Mouse (Mus musculus) erythroblast, embryonic 14.5 days (primary cell): ENCODE results near the gene Rgs6. TPM values are rescaled to one million over a fixed set of nuclear protein-coding genes. Genes with fewer than 3 reads are reported as not detected.

Experiments
- H3K27me3 ChIP-seq: 2 replicates; pipeline ENCODE4 v1.6.1; 2012; ENCODE audit warnings: inconsistent platforms; ENCODE audit not compliant: control insufficient read depth
- H3K36me3 ChIP-seq: 2 replicates; pipeline ENCODE4 v1.6.1; 2012; ENCODE audit warnings: mild to moderate bottlenecking, inconsistent platforms; ENCODE audit not compliant: control insufficient read depth
- H3K4me1 ChIP-seq: 2 replicates; pipeline ENCODE4 v1.6.1; 2012; ENCODE audit warnings: inconsistent platforms; ENCODE audit not compliant: control insufficient read depth
- H3K4me3 ChIP-seq: replicated peaks from 2 replicates; pipeline ENCODE3; 2012; ENCODE audit warnings: moderate library complexity, mild to moderate bottlenecking, inconsistent platforms
- H3K9me3 ChIP-seq: 2 replicates; pipeline ENCODE4 v1.6.1; 2012; ENCODE audit warnings: low read length, inconsistent platforms, mixed read lengths; ENCODE audit not compliant: control insufficient read depth
- GATA1 ChIP-seq: IDR thresholded peaks from 2 replicates; pipeline ENCODE4 v1.6.1; 2012; ENCODE audit warnings: low read length, inconsistent platforms, mixed read lengths
- TAL1 ChIP-seq: IDR thresholded peaks from 3 replicates; pipeline ENCODE4 v1.6.1; 2012; ENCODE audit warnings: low read length, inconsistent platforms, mixed read lengths
- polyA plus RNA-seq: library from polyadenylated mRNA; stranded (reverse); fragments of >175 nt; gene quantifications from 2 replicates; pipeline ENCODE4 v1.2.3, GENCODE M21; 2012

Gene Rgs6
- polyA plus RNA-seq, 1 experiment, result not detected

GRCm38 (mm10) chr12:83100848-83101247 lies 512.8 kb downstream of the Rgs6 start:
- TF ChIP-seq GATA1 (no peak), TAL1 (no peak)
- no peaks in the 10 kb centered on the region for H3K9me3 ChIP-seq
- H3K4me1 ChIP-seq, result peaks cover 66% of the 10 kb centered on the region
- H3K36me3 ChIP-seq, result no peaks in the 10 kb centered on the region
- H3K27me3 ChIP-seq, result no peaks in the 10 kb centered on the region
- no peak overlapping the region for H3K4me3 ChIP-seq

- TF ChIP-seq TAL1, result no peak
- no peak for TF ChIP-seq GATA1
- H3K9me3 ChIP-seq, result no peaks in the 10 kb centered on the region
Observed at GRCm38 (mm10) chr12:83105514-83106119, 517.5 kb downstream of the Rgs6 start.

GRCm38 (mm10) chr12:83106120-83106517 lies 518.0 kb downstream of the Rgs6 start:
- Histone ChIP-seq H3K36me3 (no peaks in the 10 kb centered on the region), H3K4me3 (no peak overlapping the region), H3K27me3 (no peaks in the 10 kb centered on the region), H3K4me1 (peaks cover 39% of the 10 kb centered on the region), H3K9me3 (no peaks in the 10 kb centered on the region)
- TF ChIP-seq TAL1 (no peak), GATA1 (no peak)

More at GRCm38 (mm10) chr12:83105514-83106119, 517.5 kb downstream of the Rgs6 start:
- Histone ChIP-seq H3K4me3 (no peak overlapping the region), H3K27me3 (no peaks in the 10 kb centered on the region), H3K4me1 (peaks cover 42% of the 10 kb centered on the region), H3K36me3 (no peaks in the 10 kb centered on the region)

- Histone ChIP-seq H3K9me3 (no peaks in the 10 kb centered on the region), H3K4me3 (no peak overlapping the region), H3K27me3 (no peaks in the 10 kb centered on the region), H3K4me1 (peaks cover 60% of the 10 kb centered on the region), H3K36me3 (no peaks in the 10 kb centered on the region)
- TF ChIP-seq TAL1 (no peak), GATA1 (no peak)
Observed at GRCm38 (mm10) chr12:83109486-83109885, 521.4 kb downstream of the Rgs6 start.

GRCm38 (mm10) chr12:83109891-83110630 lies 522.0 kb downstream of the Rgs6 start:
- H3K4me1 ChIP-seq, result peaks cover 61% of the 10 kb centered on the region
- H3K4me3 ChIP-seq, result no peak overlapping the region
- H3K36me3 ChIP-seq, result no peaks in the 10 kb centered on the region
- TF ChIP-seq TAL1, result no peak
- TF ChIP-seq GATA1, result no peak
- no peaks in the 10 kb centered on the region for H3K9me3 ChIP-seq
- no peaks in the 10 kb centered on the region for H3K27me3 ChIP-seq

- Histone ChIP-seq H3K4me1 (peaks cover 55% of the 10 kb centered on the region), H3K27me3 (no peaks in the 10 kb centered on the region), H3K9me3 (no peaks in the 10 kb centered on the region), H3K4me3 (no peak overlapping the region), H3K36me3 (no peaks in the 10 kb centered on the region)
- no peak for TF ChIP-seq TAL1
- no peak for TF ChIP-seq GATA1
Observed at GRCm38 (mm10) chr12:83110711-83111110, 522.6 kb downstream of the Rgs6 start.

- H3K4me1 ChIP-seq, result peaks cover 43% of the 10 kb centered on the region
- TF ChIP-seq GATA1 (no peak), TAL1 (no peak)
- no peaks in the 10 kb centered on the region for H3K9me3 ChIP-seq
Observed at GRCm38 (mm10) chr12:83112283-83112682, 524.2 kb downstream of the Rgs6 start.

GRCm38 (mm10) chr12:83112901-83113628 lies 525.0 kb downstream of the Rgs6 start:
- Histone ChIP-seq H3K4me3 (peak overlapping the region; percentile 36), H3K9me3 (no peaks in the 10 kb centered on the region), H3K27me3 (no peaks in the 10 kb centered on the region), H3K36me3 (no peaks in the 10 kb centered on the region), H3K4me1 (peaks cover 41% of the 10 kb centered on the region)
- TF ChIP-seq TAL1, result peak; percentile 48; the same call in 2 of the 3 replicates
- TF ChIP-seq GATA1, result no peak

More at GRCm38 (mm10) chr12:83112283-83112682, 524.2 kb downstream of the Rgs6 start:
- Histone ChIP-seq H3K4me3 (no peak overlapping the region), H3K27me3 (no peaks in the 10 kb centered on the region), H3K36me3 (no peaks in the 10 kb centered on the region)

- H3K4me1 ChIP-seq, result peaks cover 41% of the 10 kb centered on the region
Observed at GRCm38 (mm10) chr12:83113971-83114370, 525.9 kb downstream of the Rgs6 start.

More at GRCm38 (mm10) chr12:83113971-83114370, 525.9 kb downstream of the Rgs6 start:
- Histone ChIP-seq H3K36me3 (no peaks in the 10 kb centered on the region), H3K4me3 (no peak overlapping the region), H3K27me3 (no peaks in the 10 kb centered on the region), H3K9me3 (no peaks in the 10 kb centered on the region)
- no peak for TF ChIP-seq GATA1
- TF ChIP-seq TAL1, result no peak
